Mouse (Mus musculus) lung, postnatal 0 days (tissue): Measurements from ENCODE around the gene Taar8b. TPM values are rescaled to one million over a fixed set of nuclear protein-coding genes. Genes with fewer than 3 reads are reported as not detected.

Experiments
- ATAC-seq: fragments of 200-750 bp; cut with Nextera tagmentation; 2 replicates; pipeline ENCODE4 v1.8.0; 2017; ENCODE audit warnings: moderate library complexity
- DNase-seq: peaks from one replicate; pipeline ENCODE4 v3.0.0-alpha.2; 2016; ENCODE audit warnings: low spot score
- H3K27ac ChIP-seq: fragments of 300-500 bp; sonication (generic); 2 replicates; pipeline ENCODE4 v1.5.1; 2014; ENCODE audit warnings: antibody characterized with exemption, mild to moderate bottlenecking, low read length, mixed read lengths
- H3K27me3 ChIP-seq: fragments of 300-500 bp; sonication (generic); replicated peaks from 2 replicates; pipeline ENCODE4 v1.6.1; 2014; ENCODE audit warnings: low read length, mixed read lengths; ENCODE audit not compliant: insufficient read depth
- H3K36me3 ChIP-seq: fragments of 300-500 bp; sonication (generic); 2 replicates; pipeline ENCODE4 v1.6.1; 2014; ENCODE audit warnings: low read length, mixed read lengths; ENCODE audit not compliant: insufficient read depth
- H3K4me1 ChIP-seq: fragments of 300-500 bp; sonication (generic); 2 replicates; pipeline ENCODE4 v1.6.1; 2014; ENCODE audit warnings: antibody characterized with exemption, low read depth, low read length, mixed read lengths; ENCODE audit not compliant: insufficient read depth
- H3K4me2 ChIP-seq: fragments of 300-500 bp; sonication (generic); replicated peaks from 2 replicates; pipeline ENCODE4 v1.6.1; 2014; ENCODE audit warnings: low read depth, mild to moderate bottlenecking, low read length, moderate library complexity, mixed read lengths
- H3K4me3 ChIP-seq: fragments of 300-500 bp; sonication (generic); 2 replicates; pipeline ENCODE4 v1.5.1; 2014; ENCODE audit warnings: low read depth, low read length
- H3K9ac ChIP-seq: fragments of 300-500 bp; sonication (generic); replicated peaks from 2 replicates; pipeline ENCODE4 v1.6.1; 2014; ENCODE audit warnings: low read depth, mild to moderate bottlenecking
- H3K9me3 ChIP-seq: fragments of 300-500 bp; sonication (generic); 2 replicates; pipeline ENCODE4 v1.6.1; 2016; ENCODE audit warnings: low read length, mixed read lengths
- CTCF ChIP-seq: IDR thresholded peaks from 2 replicates; pipeline ENCODE4 v1.5.1; 2016; ENCODE audit warnings: antibody characterized with exemption, mild to moderate bottlenecking
- EP300 ChIP-seq: IDR thresholded peaks from 2 replicates; pipeline ENCODE4 v1.6.1; 2016; ENCODE audit warnings: antibody characterized with exemption, mild to moderate bottlenecking, control low read depth
- WGBS: fragments of 180-500 bp; shearing (Covaris S2); extraction: QIAGEN DNeasy Blood & Tissue Kit; methylation state at CpG from one replicate; pipeline ENCODE4 v1.1.7; 2014; 5-methylcytosine and 5-hydroxymethylcytosine counted together
- polyA plus RNA-seq: library from polyadenylated mRNA; unstranded; fragments of >200 nt; fragmentation: Nextera tagmentation; extraction: Ambion mirVana; gene quantifications from 2 replicates; pipeline ENCODE4 v1.2.1, GENCODE M21; 2015

The Taar8b gene
- polyA plus RNA-seq, 1 experiment from 2014 or later, result not detected

GRCm38 (mm10) chr10:24052039-24052438 lies 40.1 kb downstream of the Taar8b start:
- Histone ChIP-seq H3K9ac (no peak overlapping the region), H3K27ac (no peak overlapping the region), H3K36me3 (no peaks in the 10 kb centered on the region), H3K9me3 (no peaks in the 10 kb centered on the region), H3K4me1 (no peaks in the 10 kb centered on the region), H3K27me3 (no peaks in the 10 kb centered on the region), H3K4me3 (no peak overlapping the region), H3K4me2 (no peak overlapping the region)
- no peak for DNase-seq
- no peak for TF ChIP-seq EP300
- no peak for TF ChIP-seq CTCF
- no peak for ATAC-seq
- 32% methylated on average over 5 of the region's 5 CpGs for WGBS

- TF ChIP-seq EP300 (no peak), CTCF (no peak)
- H3K4me2 ChIP-seq, result no peak within 1 kb of the TSS
- H3K9ac ChIP-seq, result no peak within 1 kb of the TSS
These were observed 42.9 kb downstream of the Taar8b start, which contains the start of gene Taar7f for GRCm38 (mm10) chr10:24049210-24049609. TSS of gene Taar7f (plus strand) at chr10:24049510.

More at GRCm38 (mm10) chr10:24049210-24049609, 42.9 kb downstream of the Taar8b start, which contains the start of gene Taar7f:
- H3K27me3 ChIP-seq, result no peaks in the 10 kb centered on the region
- H3K4me1 ChIP-seq, result no peaks in the 10 kb centered on the region
- H3K9me3 ChIP-seq, result no peaks in the 10 kb centered on the region
- no peak for ATAC-seq
- DNase-seq, result no peak
- H3K27ac ChIP-seq, result no peak within 1 kb of the TSS
- no peak within 1 kb of the TSS for H3K4me3 ChIP-seq
- H3K36me3 ChIP-seq, result no peaks in the 10 kb centered on the region

Other genes with a start within 250 kb of the Taar8b start
- gene Vnn3, start 240.8 kb downstream of the Taar8b start, polyA plus RNA-seq, result 17.2 and 18.5 TPM in 2 replicates
- gene Vnn1, start 197.6 kb downstream of the Taar8b start, polyA plus RNA-seq, result 45.4 and 67.5 TPM in 2 replicates
- gene Taar1, start 171.9 kb downstream of the Taar8b start, polyA plus RNA-seq, result not detected in 2 replicates
- gene Taar2, start 153.7 kb downstream of the Taar8b start, polyA plus RNA-seq, result 0.16 TPM in 1 of 2 replicates, not detected in the other
- gene Taar3, start 142.7 kb downstream of the Taar8b start, polyA plus RNA-seq, result not detected in 2 replicates
- gene Taar4, start 131.8 kb downstream of the Taar8b start, polyA plus RNA-seq, result not detected in 2 replicates
- gene Taar5, start 121.6 kb downstream of the Taar8b start, polyA plus RNA-seq, result not detected in 2 replicates
- not detected in 2 replicates for gene Taar6, start 106.6 kb downstream of the Taar8b start, polyA plus RNA-seq
- not detected in 2 replicates for gene Taar7a, start 98.8 kb downstream of the Taar8b start, polyA plus RNA-seq
- gene Taar7b, start 92.4 kb downstream of the Taar8b start, polyA plus RNA-seq, result not detected in 2 replicates
- not detected in 2 replicates for gene Taar7d, start 65.1 kb downstream of the Taar8b start, polyA plus RNA-seq
- gene Taar7e, start 54.7 kb downstream of the Taar8b start, polyA plus RNA-seq, result not detected in 2 replicates
- not detected in 2 replicates for gene Taar7f, start 42.8 kb downstream of the Taar8b start, polyA plus RNA-seq
- gene Taar8a, start 15.8 kb downstream of the Taar8b start, polyA plus RNA-seq, result not detected in 2 replicates
- not detected in 2 replicates for gene Taar8c, start 9.6 kb upstream of the Taar8b start, polyA plus RNA-seq
- gene Taar9, start 17.2 kb upstream of the Taar8b start, polyA plus RNA-seq, result not detected in 2 replicates
- 128 and 141 TPM in 2 replicates for gene Stx7, start 57.0 kb upstream of the Taar8b start, polyA plus RNA-seq
- 2.3 and 2.4 TPM in 2 replicates for gene Moxd1, start 131.2 kb upstream of the Taar8b start, polyA plus RNA-seq